Mouse (Mus musculus) liver, embryonic 14.5 days (tissue): ENCODE results near the gene Slc28a3.

Experiments
- CTCF ChIP-seq: IDR thresholded peaks from 2 replicates; pipeline ENCODE4 v1.5.1; 2016; ENCODE audit warnings: antibody characterized with exemption, low read depth, control low read depth
- EP300 ChIP-seq: IDR thresholded peaks from 2 replicates; pipeline ENCODE4 v1.6.1; 2016; ENCODE audit warnings: antibody characterized with exemption, low read depth

DNA sequence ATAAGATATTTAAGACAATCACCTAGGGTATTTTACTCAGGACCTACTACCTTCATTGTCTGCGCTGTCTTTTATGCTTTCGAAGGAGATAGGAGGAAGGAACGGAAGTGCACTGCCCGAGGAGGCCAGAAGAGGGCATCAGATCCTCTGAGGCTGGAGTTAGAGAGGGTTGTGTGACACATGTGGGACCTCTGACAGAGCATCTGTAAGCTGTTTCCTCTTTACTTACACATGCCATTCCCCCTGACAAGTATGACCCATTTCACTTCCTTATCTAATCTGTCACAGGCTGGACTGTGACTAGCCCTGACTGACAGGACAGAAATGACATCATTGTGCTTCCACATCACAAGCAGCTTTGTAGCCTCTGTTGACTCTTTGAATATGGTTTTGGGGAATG lies 94.4 kb downstream of the Slc28a3 start:
- TF ChIP-seq CTCF (peak; percentile 76), EP300 (no peak)
